8 mouse cellular contexts compared by ENCODE assay signal in the genomic region with DNA sequence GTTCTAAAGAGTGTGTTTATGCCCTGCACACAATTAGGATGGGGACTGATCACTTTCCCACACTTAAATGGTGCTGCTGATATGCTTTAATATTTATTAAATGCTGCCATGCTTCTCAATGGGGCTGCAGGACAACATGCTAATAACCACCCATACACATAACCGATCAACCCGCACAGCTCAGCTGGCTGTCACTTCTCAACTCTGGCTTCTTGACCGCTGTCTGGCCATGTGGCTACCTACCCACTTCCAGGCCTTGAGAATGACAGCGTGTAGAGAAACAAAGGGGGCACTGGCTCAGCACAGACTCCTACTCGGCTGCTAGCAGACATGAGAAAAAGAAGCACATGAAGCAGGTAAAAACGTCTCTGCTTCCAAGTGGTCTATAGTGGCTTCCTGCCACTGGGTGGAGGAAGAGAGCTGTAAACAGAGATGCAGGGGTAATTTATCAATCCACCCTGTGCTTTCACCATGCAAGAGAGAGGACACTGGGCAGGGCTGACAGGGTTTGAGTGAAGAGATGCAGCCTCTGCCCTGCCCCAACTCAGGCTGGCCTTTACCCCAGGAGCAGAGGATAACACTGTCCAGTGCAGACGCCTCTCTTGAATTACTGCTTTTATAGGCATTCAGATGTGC.
A peak's percentile ranks its signal among the peaks of the same experiment; 100 is the strongest.
DNase-seq lines count a peak whose midpoint lies in the region; ATAC-seq and TF ChIP-seq lines count a peak whose summit lies in the region.

No protein-coding gene starts in this region.

- peak; percentile 68 for TF ChIP-seq CTCF in gastrocnemius, adult 2 months (IDR thresholded peaks at IDR 0.05)
- peak; percentile 95 for TF ChIP-seq CTCF in forebrain, postnatal 0 days (IDR thresholded peaks at IDR 0.05; ENCODE audit: low read depth)
- peak; percentile 94 for TF ChIP-seq CTCF in midbrain, postnatal 0 days (IDR thresholded peaks at IDR 0.05)

- H3K27me3 ChIP-seq in forebrain, postnatal 0 days (ENCODE audit: insufficient read depth, low read length) = no peaks in the 10 kb centered on the region
- H3K27me3 ChIP-seq in intestine, embryonic 14.5 days (replicated peaks; ENCODE audit: control insufficient read depth, insufficient read depth, low read length) = no peaks in the 10 kb centered on the region
- no peaks in the 10 kb centered on the region; the same call in 1 of the 2 replicates for H3K27me3 ChIP-seq in midbrain, postnatal 0 days (ENCODE audit: insufficient read depth, low read length)

- no peak overlapping the region for H3K4me3 ChIP-seq in gastrocnemius, adult 2 months
- no peak overlapping the region for H3K4me3 ChIP-seq in forebrain, postnatal 0 days (ENCODE audit: low read depth, low read length)
- H3K4me3 ChIP-seq in intestine, embryonic 14.5 days (ENCODE audit: low read depth, low read length) = no peak overlapping the region
- no peak overlapping the region for H3K4me3 ChIP-seq in midbrain, postnatal 0 days (ENCODE audit: low read depth, low read length)

- H3K4me2 ChIP-seq in forebrain, postnatal 0 days (ENCODE audit: low read depth) = no peak overlapping the region
- H3K4me2 ChIP-seq in intestine, embryonic 14.5 days (ENCODE audit: low read length) = no peak overlapping the region
- H3K4me2 ChIP-seq in midbrain, postnatal 0 days (ENCODE audit: low read depth, low read length, poor library complexity, severe bottlenecking) = no peak overlapping the region

- intact Hi-C loops in gastrocnemius, adult 2 months (cut with DNase I) = no loop called here
- intact Hi-C loops in gastrocnemius, postnatal 36 days (cut with DNase I) = no loop called here

- peak; percentile 85 for ATAC-seq in forebrain, postnatal 0 days
- ATAC-seq in intestine, embryonic 14.5 days (replicated peaks; ENCODE audit: low FRiP score, low TSS enrichment, low read depth) = 0 out of 2 replicates have a peak, but pooled peaks have one; percentile 23
- peak; percentile 73 for ATAC-seq in midbrain, postnatal 0 days (ENCODE audit: low FRiP score)

- no peak overlapping the region for H3K9ac ChIP-seq in forebrain, postnatal 0 days
- H3K9ac ChIP-seq in intestine, embryonic 14.5 days (ENCODE audit: low read length) = no peak overlapping the region
- H3K9ac ChIP-seq in midbrain, postnatal 0 days (replicated peaks; ENCODE audit: low read length, poor library complexity, severe bottlenecking) = no peak overlapping the region; the same call in 1 of the 2 replicates

- DNase-seq in gastrocnemius, adult 2 months = peak; percentile 35
- no peak for DNase-seq in gastrocnemius, postnatal 36 days
- peak; percentile 78 for DNase-seq in brain, adult 2 months (ENCODE audit: low read depth, low spot score)
- DNase-seq in forebrain, postnatal 0 days = peak; percentile 84
- peak; percentile 62 for DNase-seq in intestine, embryonic 14.5 days (ENCODE audit: low spot score)
- DNase-seq in left cerebral cortex, adult 8-10 months (ENCODE audit: low spot score in 2 of 2) = peak; percentile 16 to 31
- peak; percentile 80 for DNase-seq in midbrain, postnatal 0 days (ENCODE audit: low spot score)
- DNase-seq in spleen, postnatal 36 days (ENCODE audit: low spot score in 2 of 2) = no peak

- no peaks in the 10 kb centered on the region for H3K36me3 ChIP-seq in forebrain, postnatal 0 days (ENCODE audit: insufficient read depth)
- no peaks in the 10 kb centered on the region for H3K36me3 ChIP-seq in intestine, embryonic 14.5 days (ENCODE audit: control insufficient read depth, insufficient read depth, low read length)
- no peaks in the 10 kb centered on the region for H3K36me3 ChIP-seq in midbrain, postnatal 0 days (ENCODE audit: insufficient read depth, low read length)

- no peaks in the 10 kb centered on the region for H3K9me3 ChIP-seq in forebrain, postnatal 0 days (ENCODE audit: low read length)
- H3K9me3 ChIP-seq in intestine, embryonic 14.5 days (ENCODE audit: control insufficient read depth, low read length) = no peaks in the 10 kb centered on the region
- no peaks in the 10 kb centered on the region for H3K9me3 ChIP-seq in midbrain, postnatal 0 days (ENCODE audit: low read length)

- H3K27ac ChIP-seq in gastrocnemius, adult 2 months = no peak overlapping the region
- H3K27ac ChIP-seq in forebrain, postnatal 0 days (ENCODE audit: low read depth, low read length) = no peak overlapping the region
- H3K27ac ChIP-seq in intestine, embryonic 14.5 days (ENCODE audit: low read depth) = no peak overlapping the region
- no peak overlapping the region for H3K27ac ChIP-seq in midbrain, postnatal 0 days (ENCODE audit: low read depth, low read length)

- 54% methylated on average over 7 of the region's 7 CpGs for WGBS in forebrain, postnatal 0 days
- 51% methylated on average over 7 of the region's 7 CpGs for WGBS in intestine, embryonic 14.5 days
- WGBS in midbrain, postnatal 0 days = 52% methylated on average over 7 of the region's 7 CpGs

- H3K4me1 ChIP-seq in forebrain, postnatal 0 days (ENCODE audit: insufficient read depth) = no peaks in the 10 kb centered on the region
- H3K4me1 ChIP-seq in intestine, embryonic 14.5 days (replicated peaks; ENCODE audit: control insufficient read depth, insufficient read depth, low read length) = 0 out of 2 replicates have a peak, but pooled peaks cover 4% of the 10 kb centered on the region
- no peaks in the 10 kb centered on the region for H3K4me1 ChIP-seq in midbrain, postnatal 0 days (ENCODE audit: insufficient read depth, low read length)

Comparison
In these comparisons a context has a peak if more than half of its experiments do, and no peak if none do; other contexts are left out.
1. DNase-seq: peak in gastrocnemius, adult 2 months (single experiment), brain, adult 2 months (single experiment), forebrain, postnatal 0 days (single experiment), intestine, embryonic 14.5 days (single experiment), left cerebral cortex, adult 8-10 months (2 of 2) and midbrain, postnatal 0 days (single experiment); none in gastrocnemius, postnatal 36 days (0 of 2) and spleen, postnatal 36 days (0 of 2).
2. ATAC-seq: peak in every context shown above with its lines; median percentile 85 in forebrain, postnatal 0 days; 73 in midbrain, postnatal 0 days; 23 in intestine, embryonic 14.5 days.
3. Peak in every context shown above with its lines, with median percentiles within 50 percentile points of each other: CTCF ChIP-seq.